Mouse (Mus musculus): ENCODE measurements at regions not wholly inside any gene's neighbourhood (a gene's known extent, or its start where the extent isn't known, plus 50 kb on each side); places are given as distances from the start of the nearest gene placed in this dataset.

GRCm38 (mm10) chr12:35317046-35317445, 217.8 kb downstream of the Ahr start:
- no peak for DNase-seq (ENCODE audit: low spot score in 2 of 2)

- no peak for DNase-seq (ENCODE audit: low spot score in 2 of 2)
These were observed 220.8 kb downstream of the Ahr start for GRCm38 (mm10) chr12:35314035-35314434.

DNA sequence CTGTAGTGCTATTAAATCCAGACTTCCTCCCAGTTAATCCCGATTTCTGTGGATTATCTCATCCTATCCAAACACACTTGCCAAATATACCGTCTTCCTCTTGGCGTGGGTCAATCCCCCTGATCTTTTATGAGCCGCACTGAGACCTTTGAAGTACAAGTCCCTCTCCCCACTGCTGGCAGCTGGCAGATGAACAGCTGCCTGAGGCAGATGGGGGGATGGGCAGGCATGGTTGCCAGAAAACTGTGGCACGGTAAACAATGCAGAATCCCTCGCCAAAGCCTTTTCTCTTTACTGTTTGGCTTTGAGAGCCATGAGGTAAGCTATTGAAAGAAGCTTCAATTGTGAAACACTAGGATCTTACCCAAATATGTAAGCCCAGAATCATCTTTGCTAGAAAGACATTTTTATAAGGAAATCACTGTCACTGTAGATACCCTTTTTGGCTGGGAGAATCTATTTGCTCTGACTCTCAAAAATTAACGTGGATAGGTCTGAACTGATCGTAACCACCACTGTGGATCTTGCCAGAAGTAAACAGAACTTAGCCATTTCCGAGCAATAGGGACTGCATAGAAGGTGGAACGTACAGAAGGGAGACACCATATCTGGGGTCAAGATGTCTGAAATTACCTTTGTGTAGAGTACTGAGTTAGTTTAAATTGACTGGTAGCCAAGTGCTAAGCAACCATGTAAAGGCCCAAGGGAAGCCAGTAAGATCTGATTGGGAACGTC, 221.5 kb downstream of the Ahr start:
- DNase-seq (ENCODE audit: low spot score in 2 of 2) = no peak

- DNase-seq (ENCODE audit: low spot score in 2 of 2) = no peak
These were observed 226.3 kb downstream of the Ahr start for GRCm38 (mm10) chr12:35308537-35308936.

DNA sequence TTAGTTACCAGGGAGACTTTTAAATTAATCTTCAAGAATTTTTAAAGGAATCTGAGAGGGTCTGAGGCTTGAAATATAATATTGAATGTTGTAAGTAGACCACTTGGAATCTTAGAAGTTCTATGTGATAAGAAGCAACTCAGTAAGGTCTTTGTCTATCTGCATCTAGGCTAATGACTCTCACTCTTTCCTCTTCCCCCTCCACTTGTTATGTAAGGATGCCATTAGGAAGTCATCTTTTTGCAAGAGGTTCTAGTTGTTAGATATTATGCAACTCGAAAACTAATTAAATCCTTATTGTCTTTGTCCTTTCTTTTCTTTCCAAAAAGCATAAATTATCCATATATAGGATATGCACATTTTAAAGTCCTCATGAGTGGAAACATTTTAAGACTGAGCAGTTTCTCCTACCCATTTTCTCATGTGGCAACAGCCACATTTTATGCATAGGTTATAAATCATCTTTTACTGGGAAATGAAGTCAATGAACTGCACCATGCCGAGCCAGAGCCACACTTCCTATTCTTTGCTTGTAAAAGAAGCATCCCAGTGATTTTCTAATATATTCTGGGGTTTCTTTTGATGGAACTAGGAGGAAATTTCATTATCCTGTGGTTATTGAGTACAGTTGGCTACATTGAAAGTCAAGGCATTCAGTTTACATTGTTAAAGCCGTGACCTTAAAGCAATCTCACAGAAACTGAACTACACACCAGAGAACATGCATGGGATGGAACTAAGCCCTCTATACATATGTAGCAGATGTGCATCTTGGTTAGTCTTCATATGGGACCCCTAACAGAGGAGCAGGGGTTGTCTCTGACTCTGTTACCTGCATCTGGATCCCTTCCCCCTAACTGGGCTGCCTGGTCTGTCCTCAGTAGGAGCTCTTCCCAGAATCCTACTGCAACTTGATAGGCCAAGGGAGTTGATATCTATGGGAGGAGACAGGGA, 230.8 kb downstream of the Ahr start:
- no peak for DNase-seq (ENCODE audit: low spot score in 2 of 2)

- no peak for DNase-seq (ENCODE audit: low spot score in 2 of 2)
These were observed 231.7 kb downstream of the Ahr start for GRCm38 (mm10) chr12:35303188-35303587.

DNA sequence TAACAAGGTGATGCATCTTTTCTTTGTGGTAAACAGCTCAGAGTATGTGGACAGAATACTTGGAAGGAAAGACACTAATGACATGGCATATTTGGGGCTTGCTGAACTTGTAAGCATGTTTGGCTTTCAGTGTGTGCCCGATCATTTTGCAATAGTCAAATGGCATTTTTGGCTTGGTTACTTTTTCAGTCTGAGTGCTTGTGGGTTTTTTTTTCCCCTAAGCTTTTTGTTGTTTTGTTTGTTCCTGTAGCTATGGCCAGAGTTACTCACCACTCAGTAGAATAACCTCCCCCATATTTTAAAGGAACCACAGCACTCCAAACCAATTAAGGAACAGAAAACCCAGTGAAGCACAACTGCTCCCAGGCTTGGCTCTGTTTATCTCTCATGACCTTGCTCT, 240.2 kb downstream of the Ahr start:
- no peak for DNase-seq (ENCODE audit: low spot score in 2 of 2)

- DNase-seq (ENCODE audit: low spot score in 2 of 2) = no peak
These were observed 241.3 kb downstream of the Ahr start for GRCm38 (mm10) chr12:35293566-35293965.

DNA sequence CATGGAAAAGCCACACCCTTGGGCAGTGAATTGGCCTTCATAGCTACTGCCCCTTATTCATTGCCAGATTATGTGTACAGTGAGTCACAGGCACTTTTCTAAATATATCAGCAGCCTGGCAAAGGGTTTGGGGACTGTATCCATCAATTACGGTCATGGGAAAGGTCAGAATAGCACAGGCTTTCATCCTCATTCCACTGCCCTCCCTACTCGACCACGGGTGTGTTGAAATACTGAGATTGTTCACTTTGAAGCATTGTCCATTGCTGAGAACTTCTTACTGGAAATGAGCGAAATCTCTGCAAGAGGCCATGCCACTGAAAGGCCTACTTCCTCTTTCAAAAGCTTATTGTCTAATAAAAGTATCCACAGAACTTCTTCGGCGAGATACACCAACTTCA, 242.9 kb downstream of the Ahr start:
- DNase-seq (ENCODE audit: low spot score in 2 of 2) = no peak

DNA sequence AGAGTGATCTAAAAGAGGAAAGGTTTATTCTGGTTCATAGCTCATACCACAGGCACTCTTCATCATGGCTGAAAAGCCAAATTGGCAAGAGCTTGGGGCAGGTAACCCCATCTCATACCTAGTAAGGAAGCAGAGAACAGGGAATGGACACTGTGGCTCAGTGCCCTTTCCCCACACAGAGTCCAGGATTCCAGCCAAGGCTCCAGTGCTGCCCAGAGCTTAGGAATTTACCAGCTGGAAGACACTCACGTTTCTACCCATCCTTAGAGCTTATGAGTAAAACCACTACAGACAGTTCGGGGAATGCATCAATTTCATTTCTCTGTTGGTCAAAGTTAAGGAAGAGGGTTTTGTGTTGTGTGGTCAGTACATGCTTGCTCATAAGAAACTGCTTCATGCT, 241.0 kb downstream of the Snx13 start:
- no peak for DNase-seq (ENCODE audit: low spot score in 2 of 2)

- DNase-seq (ENCODE audit: low spot score in 2 of 2) = no peak
These were observed 240.6 kb downstream of the Snx13 start for GRCm38 (mm10) chr12:35287570-35287969.

DNA sequence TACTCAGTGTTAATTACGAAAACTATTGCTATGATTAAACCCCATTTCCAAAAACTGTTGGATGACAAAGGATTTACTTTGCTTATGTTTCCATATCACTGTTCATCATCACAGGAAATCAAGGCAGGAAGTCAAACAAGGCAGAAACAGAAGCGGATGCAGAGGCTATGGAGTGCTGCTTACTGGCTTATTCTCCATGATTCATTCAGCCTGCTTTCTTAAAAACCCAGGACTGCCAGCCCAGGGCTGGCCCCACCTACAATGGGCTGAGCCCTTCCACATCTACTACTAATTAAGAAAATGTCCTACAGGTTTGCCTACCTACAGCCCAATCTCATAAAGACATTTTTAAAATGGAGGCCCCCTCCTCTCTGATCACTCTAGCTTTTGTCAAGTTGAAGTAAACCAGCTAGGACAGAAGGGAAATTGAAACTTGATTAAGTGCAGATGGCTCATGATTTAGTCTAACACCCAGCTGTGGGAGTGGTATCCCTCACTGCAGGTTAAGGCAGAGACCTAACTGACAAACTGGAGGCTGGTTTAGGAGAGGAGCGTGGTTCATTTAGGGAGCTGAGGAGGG, 240.1 kb downstream of the Snx13 start:
- DNase-seq (ENCODE audit: low spot score in 2 of 2) = no peak

GRCm38 (mm10) chr12:35284345-35284744, 237.4 kb downstream of the Snx13 start:
- DNase-seq (ENCODE audit: low spot score in 2 of 2) = no peak

GRCm38 (mm10) chr12:35283925-35284324, 236.9 kb downstream of the Snx13 start:
- no peak for DNase-seq (ENCODE audit: low spot score in 2 of 2)

DNA sequence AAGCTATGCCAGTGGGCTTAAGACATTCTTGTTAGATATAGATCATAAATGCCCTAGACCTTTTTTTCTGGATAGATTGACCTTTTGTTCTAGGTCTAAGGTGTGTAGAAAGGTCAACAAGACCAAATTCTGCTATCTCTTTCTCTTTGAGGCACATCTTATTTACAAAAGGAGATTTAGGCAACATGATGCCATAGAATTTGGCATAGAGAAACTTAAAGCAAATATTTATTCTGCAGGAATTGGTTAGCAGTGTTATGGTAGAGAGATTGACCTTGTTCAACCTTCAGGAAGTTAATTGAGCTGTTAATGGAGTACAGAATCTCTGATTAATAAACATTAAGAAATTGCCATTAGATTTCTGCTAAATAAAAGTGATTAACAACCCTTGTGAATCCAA, 236.4 kb downstream of the Snx13 start:
- DNase-seq (ENCODE audit: low spot score in 2 of 2) = no peak

GRCm38 (mm10) chr12:35269465-35269864, 222.5 kb downstream of the Snx13 start:
- no peak for DNase-seq (ENCODE audit: low spot score in 2 of 2)

- DNase-seq (ENCODE audit: low spot score in 2 of 2) = no peak
These were observed 221.0 kb downstream of the Snx13 start for GRCm38 (mm10) chr12:35268006-35268405.

GRCm38 (mm10) chr12:35267023-35267654, 220.2 kb downstream of the Snx13 start:
- no peak for DNase-seq (ENCODE audit: low spot score in 2 of 2)

DNA sequence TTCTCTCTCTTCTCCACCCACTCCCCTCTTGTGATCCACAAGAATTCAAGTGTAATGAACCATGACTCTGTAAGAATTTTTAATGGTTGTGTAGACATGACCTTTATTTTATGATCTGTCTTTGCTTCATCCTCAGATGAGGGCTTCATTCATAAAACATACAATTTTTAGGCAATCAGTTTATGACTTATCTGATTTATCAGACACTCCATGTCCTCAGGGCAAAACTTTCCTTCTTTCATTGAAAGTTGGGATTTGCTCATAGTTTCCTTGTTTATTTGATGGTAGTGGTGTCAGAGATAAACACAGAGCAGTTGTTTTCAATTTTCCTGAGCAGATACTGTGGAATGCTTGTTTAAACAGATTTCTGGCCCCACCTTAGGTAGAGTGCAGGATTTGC, 212.8 kb downstream of the Snx13 start:
- DNase-seq (ENCODE audit: low spot score in 2 of 2) = no peak

DNA sequence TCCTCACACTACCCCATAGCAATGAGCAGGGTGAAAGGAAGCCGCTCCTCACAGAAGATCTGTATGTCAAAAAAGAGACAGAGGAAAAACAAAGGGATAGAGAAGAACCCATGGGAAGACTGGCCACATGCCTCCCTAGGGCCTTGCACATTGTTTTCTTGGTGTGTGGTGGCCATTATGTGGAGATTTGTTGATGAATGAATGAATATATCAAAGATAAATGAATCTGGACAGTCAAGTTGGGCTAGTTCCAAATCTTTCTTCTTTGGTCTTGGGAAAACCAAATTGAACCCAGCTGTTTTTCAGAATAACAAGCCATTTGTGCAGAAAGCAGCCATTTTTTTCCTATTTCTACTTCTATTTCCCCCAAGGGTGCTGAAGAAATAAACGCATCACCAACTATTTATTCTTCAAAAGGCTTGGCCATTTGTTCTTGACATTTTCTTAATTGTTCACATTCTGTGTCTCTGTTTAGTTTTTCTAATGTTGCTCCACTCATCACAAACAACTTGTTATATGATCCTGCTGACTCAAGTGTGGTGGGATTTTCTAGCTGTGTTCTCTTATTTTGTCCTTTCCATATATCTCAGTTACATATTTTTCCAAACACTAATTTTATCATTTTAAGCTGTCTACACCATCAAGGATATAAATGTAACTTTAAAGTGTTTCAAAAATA, 208.9 kb downstream of the Snx13 start:
- no peak for DNase-seq (ENCODE audit: low spot score in 2 of 2)

DNA sequence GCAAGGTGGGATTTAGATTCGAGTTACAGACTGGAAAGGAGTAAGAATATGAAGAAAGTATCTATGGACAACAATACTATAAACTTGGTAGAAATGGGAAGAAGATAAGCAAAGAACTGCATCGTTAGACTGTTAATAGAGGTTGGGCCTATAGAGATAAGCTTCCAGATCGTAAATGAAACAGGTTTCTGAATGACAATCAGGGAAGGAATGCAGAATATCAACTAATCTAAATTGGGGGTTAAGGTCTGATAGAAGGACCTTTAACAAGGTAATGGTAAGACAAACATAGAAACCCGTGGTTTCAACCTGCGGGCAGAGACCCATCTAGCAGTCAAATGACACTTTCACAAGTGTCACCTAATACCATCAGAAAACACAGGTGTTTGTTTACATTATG, 201.5 kb downstream of the Snx13 start:
- no peak for DNase-seq (ENCODE audit: low spot score in 2 of 2)

All from right cerebral cortex, adult 2 months (tissue).